Mouse (Mus musculus) lung, embryonic 14.5 days (tissue): ENCODE measurements around the gene Tbl1xr1. TPM values are rescaled to one million over a fixed set of nuclear protein-coding genes. Genes with fewer than 3 reads are reported as not detected.

Source experiments
- ATAC-seq: fragments of 200-750 bp; cut with Nextera tagmentation; 2 replicates; pipeline ENCODE4 v1.8.0; 2017; ENCODE audit warnings: mild to moderate bottlenecking, moderate TSS enrichment, moderate library complexity; ENCODE audit not compliant: insufficient read depth
- DNase-seq: peaks from one replicate; pipeline ENCODE4 v3.0.0-alpha.2; 2015
- H3K27ac ChIP-seq: fragments of 300-500 bp; sonication (generic); 2 replicates; pipeline ENCODE4 v1.5.1; 2014; ENCODE audit warnings: low read depth, mild to moderate bottlenecking, moderate library complexity
- H3K27me3 ChIP-seq: fragments of 300-500 bp; sonication (generic); 2 replicates; pipeline ENCODE4 v1.6.1; 2014; ENCODE audit warnings: low read length, control low read depth; ENCODE audit not compliant: insufficient read depth
- H3K36me3 ChIP-seq: fragments of 300-500 bp; sonication (generic); 2 replicates; pipeline ENCODE4 v1.6.1; 2014; ENCODE audit warnings: control low read depth; ENCODE audit not compliant: insufficient read depth
- H3K4me1 ChIP-seq: fragments of 300-500 bp; sonication (generic); 2 replicates; pipeline ENCODE4 v1.6.1; 2014; ENCODE audit warnings: antibody characterized with exemption, control low read depth; ENCODE audit not compliant: insufficient read depth
- H3K4me2 ChIP-seq: fragments of 300-500 bp; sonication (generic); 2 replicates; pipeline ENCODE4 v1.6.1; 2014; ENCODE audit warnings: mild to moderate bottlenecking
- H3K4me3 ChIP-seq: fragments of 300-500 bp; sonication (generic); 2 replicates; pipeline ENCODE4 v1.5.1; 2014; ENCODE audit warnings: low read depth, low read length
- H3K9ac ChIP-seq: fragments of 300-500 bp; sonication (generic); 2 replicates; pipeline ENCODE4 v1.6.1; 2014
- H3K9me3 ChIP-seq: fragments of 300-500 bp; sonication (generic); 2 replicates; pipeline ENCODE4 v1.6.1; 2016; ENCODE audit warnings: low read depth, low read length, control low read depth
- CTCF ChIP-seq: IDR thresholded peaks from 2 replicates; pipeline ENCODE4 v1.5.1; 2016; ENCODE audit warnings: antibody characterized with exemption, low read depth
- WGBS: fragments of 180-500 bp; shearing (Covaris S2); extraction: QIAGEN DNeasy Blood & Tissue Kit; methylation state at CpG from one replicate; pipeline ENCODE4 v1.1.7; 2014; 5-methylcytosine and 5-hydroxymethylcytosine counted together
- polyA plus RNA-seq: library from polyadenylated mRNA; unstranded; fragments of >200 nt; fragmentation: Nextera tagmentation; extraction: Ambion mirVana; gene quantifications from 2 replicates; pipeline ENCODE4 v1.2.1, GENCODE M21; 2014

Tbl1xr1 gene
- polyA plus RNA-seq, 1 experiment from 2014 or later, result 33.3 TPM

GRCm38 (mm10) chr3:22230635-22231034, 154.2 kb downstream of the Tbl1xr1 start:
- Histone ChIP-seq H3K27ac (no peak overlapping the region), H3K36me3 (no peaks in the 10 kb centered on the region), H3K9ac (no peak overlapping the region), H3K4me2 (no peak overlapping the region), H3K27me3 (no peaks in the 10 kb centered on the region), H3K4me3 (no peak overlapping the region), H3K4me1 (no peaks in the 10 kb centered on the region), H3K9me3 (no peaks in the 10 kb centered on the region)
- no peak for TF ChIP-seq CTCF
- WGBS, result 50% methylated on average over 3 of the region's 3 CpGs
- ATAC-seq (no peak), DNase-seq (no peak)

DNA sequence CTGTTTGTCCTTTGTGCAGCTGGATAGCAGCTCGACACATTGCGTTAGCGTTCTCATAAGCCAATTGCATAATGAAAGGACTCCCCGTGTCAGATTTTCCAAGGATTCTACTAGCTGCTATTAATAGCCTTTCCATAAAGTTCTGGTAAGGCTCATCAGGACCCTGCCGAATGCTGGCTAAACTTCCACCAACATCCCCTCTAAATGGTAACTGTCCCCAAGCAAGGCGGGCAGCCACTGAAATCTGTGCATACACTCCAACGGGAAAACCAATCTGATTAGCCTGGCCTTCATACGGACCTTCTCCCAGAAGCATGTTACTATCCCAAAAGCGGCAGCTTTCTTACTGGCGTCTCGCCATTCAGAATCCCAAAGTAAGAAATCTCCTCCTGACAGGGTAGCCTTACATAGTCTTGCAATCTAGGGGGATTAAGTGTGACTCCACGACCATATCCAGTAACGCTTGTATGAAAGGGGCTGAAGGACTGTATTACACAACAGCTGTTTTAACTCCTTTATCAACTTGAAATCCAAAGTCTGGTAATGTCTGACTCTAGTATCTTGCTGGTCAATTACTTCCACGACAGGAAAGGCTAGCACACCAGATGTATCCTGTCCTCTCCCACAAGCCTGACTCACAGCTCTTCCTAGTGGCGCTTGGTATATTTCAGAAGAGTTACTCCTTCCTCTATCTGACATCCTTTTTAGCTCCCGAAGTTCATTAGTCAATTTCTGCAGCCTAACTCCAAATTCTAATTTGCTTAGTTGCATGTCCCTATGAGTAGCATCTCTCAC, 161.9 kb downstream of the Tbl1xr1 start:
- no peaks in the 10 kb centered on the region; the same call in 1 of the 2 replicates for H3K9me3 ChIP-seq
- DNase-seq (peak; percentile 68), ATAC-seq (peak; percentile 47; the same call in 1 of the 2 replicates)
- H3K36me3 ChIP-seq, result no peaks in the 10 kb centered on the region
- H3K27me3 ChIP-seq, result no peaks in the 10 kb centered on the region
- H3K27ac ChIP-seq, result no peak overlapping the region
- 72% methylated on average over 16 of the region's 16 CpGs for WGBS
- no peak overlapping the region for H3K4me3 ChIP-seq
- no peak overlapping the region for H3K4me2 ChIP-seq
- H3K9ac ChIP-seq, result no peak overlapping the region
- H3K4me1 ChIP-seq, result no peaks in the 10 kb centered on the region
- no peak for TF ChIP-seq CTCF
